Mouse (Mus musculus): ENCODE results near the gene Dapk3.

Gene Dapk3

GRCm38 (mm10) chr10:81182336-81183333 is at the start of gene Dapk3:
Dapk3 (plus strand) TSS chr10:81183005.
- DNase-seq (ENCODE audit: low read depth, low spot score), result peak; percentile 100

- DNase-seq (ENCODE audit: low read depth, low spot score), result peak; percentile 75
Observed at GRCm38 (mm10) chr10:81134181-81134587, 48.6 kb upstream of the Dapk3 start.

DNA sequence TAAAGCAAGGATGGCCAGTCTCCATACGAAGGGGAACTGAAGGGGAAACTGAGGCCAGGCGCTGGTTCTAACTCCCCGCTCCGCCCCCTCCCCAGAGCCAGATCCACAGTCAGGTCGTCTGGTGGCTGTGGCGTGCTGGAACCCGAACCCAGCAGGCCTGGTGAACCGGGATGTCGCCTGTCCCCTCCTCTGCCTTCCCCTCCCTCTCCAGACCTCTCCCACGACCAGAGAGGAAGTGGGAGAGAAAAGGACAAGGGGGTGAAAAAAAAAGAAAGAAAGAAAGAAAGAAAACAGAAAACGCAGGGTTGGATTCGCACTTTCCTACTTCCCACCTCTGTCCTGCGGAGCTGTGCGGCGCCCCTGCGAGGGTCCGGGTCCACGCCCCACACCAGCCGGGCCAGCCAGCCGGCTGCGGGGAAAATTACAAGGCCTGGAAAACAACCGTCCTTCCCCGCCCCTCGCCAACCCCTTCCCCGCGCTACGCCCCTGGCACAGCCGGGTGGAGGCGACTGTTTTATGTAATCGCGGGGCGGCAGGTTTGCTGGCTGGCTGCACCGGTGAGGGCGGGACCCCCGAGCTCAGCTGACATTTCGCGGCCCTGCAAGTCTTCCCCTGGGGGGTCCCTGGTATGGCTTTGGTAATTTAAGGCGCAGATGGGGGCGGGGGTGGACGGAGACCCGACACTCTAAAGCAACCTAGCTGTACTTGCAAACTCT is 47.7 kb upstream of the Dapk3 start, which contains the start of gene Zbtb7a:
Gene Zbtb7a, plus strand, starts transcription at position 255 of the 716 bp plus-strand sequence.
- no peak for DNase-seq (ENCODE audit: low read depth, low spot score)

DNA sequence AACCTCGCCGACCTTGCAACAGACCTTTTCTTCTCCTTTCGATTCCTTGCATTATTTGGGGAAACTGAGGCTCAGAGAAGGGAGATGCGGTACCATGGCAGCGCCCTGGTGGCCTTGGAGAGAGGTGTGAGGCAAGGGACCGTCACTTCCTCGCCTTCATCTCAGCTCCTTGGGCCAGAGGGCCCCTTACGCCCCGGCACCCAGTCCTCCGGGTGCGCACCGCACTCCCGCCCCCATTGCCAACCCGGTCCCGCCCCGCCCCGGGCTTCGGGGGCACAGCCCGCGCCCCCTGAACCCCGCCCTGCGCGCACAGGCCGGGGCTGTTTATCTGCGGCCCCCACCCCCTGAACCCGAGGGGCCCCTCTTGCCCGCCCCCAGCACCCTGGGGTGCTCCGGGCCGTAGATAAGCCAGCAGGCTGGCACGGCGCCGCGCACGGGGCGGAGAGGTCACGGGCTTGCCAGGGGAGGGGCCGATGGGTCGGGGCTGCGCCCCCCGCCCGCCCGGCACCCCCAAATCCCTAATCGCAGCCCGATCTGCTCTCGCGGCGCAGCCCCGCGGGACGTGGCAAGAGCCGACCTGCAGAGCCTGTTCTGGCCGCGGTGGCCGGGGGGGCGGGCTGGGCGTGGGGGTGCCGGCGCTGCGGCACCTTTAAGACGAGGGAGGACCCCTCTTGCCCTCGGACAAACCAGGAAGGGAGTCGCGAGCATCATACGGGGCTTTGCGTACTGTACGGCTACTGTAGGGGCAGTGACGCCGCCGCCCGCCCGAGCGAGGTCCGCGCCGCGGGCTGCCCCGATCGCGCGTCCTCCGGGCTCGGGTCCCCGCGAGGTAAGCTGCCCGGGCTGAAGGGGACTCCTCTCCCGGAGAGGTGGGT is 46.7 kb upstream of the Dapk3 start:
- no peak for DNase-seq (ENCODE audit: low read depth, low spot score)

DNA sequence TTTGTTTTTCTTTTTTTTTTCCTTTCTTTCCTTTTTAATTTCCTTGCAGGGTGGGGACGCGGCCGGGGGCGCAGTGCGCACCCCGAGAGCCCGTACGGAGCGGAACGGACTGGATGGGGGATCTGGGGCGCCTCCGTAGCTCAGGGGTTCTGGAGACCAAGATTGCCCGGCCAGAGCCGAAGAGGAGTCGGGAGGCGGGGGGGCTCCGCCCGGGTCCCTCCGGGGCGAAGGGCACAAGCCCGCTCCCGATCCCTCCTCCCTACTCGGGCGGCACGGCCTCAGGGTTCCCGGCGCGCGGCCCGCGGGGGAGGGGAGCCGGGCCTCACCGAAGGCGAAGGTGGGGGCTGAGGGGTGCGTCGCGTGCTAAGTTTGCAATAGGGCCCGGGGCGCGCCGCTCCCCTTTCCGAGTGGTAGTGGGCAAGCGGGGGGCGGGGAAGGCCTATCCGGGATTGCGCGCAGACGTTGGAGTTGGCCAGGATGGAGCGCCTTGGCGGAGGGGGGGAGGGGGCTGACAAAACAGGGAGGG is 46.0 kb upstream of the Dapk3 start:
- no peak for DNase-seq (ENCODE audit: low read depth, low spot score)

DNA sequence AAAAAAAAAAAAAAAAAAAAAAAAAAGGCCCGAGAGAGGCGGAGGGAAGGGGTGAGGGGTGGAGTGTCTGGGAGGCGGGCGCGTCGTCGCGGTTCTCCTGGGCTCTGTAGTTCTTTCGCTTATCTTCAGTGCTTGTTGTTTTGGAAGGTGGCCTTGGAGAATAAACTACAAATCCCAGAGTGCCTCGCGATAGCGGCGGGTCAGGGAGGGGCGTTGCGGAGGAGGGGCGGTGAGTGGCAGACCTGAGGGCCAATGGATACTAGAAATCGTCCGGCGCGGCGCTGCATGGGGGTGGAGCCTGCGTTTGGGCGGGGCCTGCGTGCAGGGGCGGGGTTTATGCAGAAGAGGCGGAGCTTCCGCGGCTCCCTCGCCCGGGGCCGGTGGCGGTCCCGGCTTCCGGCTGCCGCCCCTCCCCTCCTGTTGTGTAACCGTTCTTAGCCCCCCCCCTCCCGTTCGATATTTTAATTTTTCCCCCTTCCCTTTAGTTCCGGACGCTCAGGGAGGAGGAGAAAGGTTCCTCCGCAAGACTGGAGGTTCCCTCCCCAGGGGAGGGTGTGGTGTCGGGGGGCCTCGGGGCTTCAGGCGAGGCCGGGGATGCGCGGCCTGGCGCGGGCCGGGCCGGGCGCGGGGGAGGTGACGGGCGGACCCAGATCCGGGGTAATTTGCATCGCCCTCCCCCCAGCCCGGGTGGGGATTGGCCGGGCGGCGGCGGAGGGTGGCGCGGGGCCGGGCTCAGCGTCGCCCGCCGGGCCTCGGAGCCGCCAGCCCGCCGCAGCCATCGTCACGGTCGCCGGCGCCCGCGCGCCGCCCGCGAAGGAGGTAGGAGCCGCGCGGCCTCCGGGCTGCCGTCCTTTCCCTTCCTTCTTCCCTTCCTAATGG is 45.3 kb upstream of the Dapk3 start:
- DNase-seq (ENCODE audit: low read depth, low spot score), result peak; percentile 99

GRCm38 (mm10) chr10:81138131-81138782 is 44.5 kb upstream of the Dapk3 start:
- no peak for DNase-seq (ENCODE audit: low read depth, low spot score)

DNA sequence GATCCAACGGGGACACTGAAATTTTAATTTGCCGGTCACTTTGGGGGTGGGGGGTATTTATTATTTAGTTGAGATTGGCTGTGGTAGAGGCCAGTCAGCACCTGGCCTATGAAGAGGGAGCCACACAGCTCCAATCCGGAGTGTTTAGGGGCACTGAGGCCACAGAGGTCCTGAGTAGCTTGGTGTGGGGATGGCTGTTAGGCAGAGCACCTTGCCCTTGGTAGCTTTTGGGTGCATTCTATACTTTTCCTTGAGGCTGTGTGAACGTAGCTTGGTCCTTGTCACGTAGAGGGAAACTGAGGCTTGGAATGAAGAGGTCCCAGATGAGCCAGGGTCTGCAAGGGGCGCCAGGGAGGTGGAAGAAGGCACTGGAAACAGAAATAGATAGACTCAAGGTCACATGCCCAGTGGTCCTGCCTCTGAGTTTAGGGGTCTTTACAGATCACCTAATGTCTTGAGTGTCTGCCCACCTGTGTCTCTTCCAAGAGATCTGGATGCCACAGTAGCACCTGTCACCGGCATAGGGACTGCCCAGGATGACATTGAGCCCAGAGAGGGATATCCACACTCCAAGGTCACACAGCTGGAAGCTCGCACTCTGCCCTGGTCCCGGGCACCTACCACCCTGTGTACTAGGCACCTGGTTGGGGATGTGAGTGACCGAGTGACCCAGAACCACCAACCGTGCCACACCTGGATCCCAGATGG is 43.8 kb upstream of the Dapk3 start:
- no peak for DNase-seq (ENCODE audit: low read depth, low spot score)

DNA sequence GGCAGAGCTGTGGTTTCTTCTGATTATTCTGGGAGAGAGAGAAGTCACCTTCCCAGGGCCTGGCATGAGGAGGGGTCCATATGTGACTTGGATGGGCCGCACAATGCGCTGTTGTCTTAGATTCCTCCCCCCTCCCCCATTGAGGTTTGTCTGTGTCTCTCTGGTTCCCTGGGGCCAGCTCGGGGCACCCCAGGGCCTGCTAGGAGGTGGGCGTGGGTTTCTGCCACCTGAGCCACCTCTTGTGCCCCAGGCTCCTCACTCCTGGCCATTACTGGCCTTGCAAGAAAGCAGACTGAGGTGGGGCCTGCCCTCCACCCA is 43.3 kb upstream of the Dapk3 start:
- no peak for DNase-seq (ENCODE audit: low read depth, low spot score)

- DNase-seq (ENCODE audit: low read depth, low spot score), result no peak
Observed at GRCm38 (mm10) chr10:81140005-81140404, 42.8 kb upstream of the Dapk3 start.

- DNase-seq (ENCODE audit: low read depth, low spot score), result peak; percentile 79
Observed at GRCm38 (mm10) chr10:81140717-81141454, 41.9 kb upstream of the Dapk3 start.

- peak; percentile 94 for DNase-seq (ENCODE audit: low read depth, low spot score)
Observed at GRCm38 (mm10) chr10:81141455-81142210, 41.2 kb upstream of the Dapk3 start.

- no peak for DNase-seq (ENCODE audit: low read depth, low spot score)
Observed at GRCm38 (mm10) chr10:81142551-81142981, 40.2 kb upstream of the Dapk3 start.

DNA sequence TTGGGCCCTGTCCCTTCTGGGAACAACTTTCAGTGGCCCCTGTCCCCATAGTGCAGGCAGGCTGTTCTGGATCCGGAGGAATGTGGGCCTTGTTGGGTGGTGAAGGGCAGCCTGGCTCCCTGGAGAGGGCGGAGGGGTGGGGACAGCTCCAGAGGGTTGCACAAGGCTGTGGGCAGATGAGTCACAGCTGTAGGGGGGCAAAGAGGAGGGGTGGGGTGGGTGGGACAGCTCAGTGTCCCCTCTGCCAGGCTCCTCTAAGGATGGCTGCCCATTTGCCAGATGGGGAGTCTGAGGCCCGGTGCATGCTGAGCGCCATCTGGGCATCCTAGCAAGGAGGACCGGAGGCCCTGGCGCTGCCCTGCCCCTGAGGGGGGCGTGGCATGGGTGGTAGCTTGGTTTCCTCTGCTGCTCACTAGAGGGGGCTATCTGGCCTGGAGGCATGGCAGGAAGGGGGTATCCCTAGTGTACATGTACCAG is 39.6 kb upstream of the Dapk3 start:
- DNase-seq (ENCODE audit: low read depth, low spot score), result no peak

- no peak for DNase-seq (ENCODE audit: low read depth, low spot score)
Observed at GRCm38 (mm10) chr10:81143845-81144437, 38.9 kb upstream of the Dapk3 start.

DNA sequence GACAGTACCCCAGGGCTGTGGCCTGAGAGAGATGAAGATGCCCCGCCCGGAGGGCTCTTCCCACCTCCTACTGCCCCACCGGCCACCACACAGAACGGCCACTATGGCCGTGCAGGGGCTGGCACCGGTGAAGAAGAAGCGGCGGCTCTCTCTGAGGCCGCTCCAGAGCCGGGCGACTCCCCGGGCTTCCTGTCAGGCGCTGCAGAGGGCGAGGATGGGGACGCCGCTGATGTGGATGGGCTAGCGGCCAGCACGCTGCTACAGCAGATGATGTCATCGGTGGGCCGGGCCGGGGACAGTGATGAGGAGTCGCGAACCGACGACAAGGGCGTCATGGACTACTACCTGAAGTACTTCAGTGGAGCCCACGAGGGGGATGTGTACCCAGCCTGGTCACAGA is 38.1 kb upstream of the Dapk3 start:
- DNase-seq (ENCODE audit: low read depth, low spot score), result no peak

DNA sequence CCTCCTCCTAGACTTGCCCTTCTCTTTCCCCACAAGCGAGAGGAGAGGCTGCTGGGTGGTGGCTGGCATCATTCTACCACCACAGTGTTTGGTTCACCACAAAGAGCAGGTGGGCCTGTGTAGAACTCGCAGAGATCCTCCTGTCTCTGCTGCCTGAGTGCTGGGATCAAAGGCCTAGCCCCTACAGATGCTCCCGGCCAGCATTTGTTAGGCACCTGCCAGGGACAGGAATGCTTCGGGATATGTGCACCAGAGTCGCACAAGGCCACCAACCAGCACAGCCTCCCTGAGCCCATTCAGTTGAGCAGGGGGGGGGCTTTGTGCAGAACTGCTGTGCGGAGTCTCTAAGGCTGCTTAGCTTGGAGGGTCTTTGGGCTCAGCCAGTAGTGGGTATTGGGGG is 37.5 kb upstream of the Dapk3 start:
- DNase-seq (ENCODE audit: low read depth, low spot score), result no peak
